In the genomic region with DNA sequence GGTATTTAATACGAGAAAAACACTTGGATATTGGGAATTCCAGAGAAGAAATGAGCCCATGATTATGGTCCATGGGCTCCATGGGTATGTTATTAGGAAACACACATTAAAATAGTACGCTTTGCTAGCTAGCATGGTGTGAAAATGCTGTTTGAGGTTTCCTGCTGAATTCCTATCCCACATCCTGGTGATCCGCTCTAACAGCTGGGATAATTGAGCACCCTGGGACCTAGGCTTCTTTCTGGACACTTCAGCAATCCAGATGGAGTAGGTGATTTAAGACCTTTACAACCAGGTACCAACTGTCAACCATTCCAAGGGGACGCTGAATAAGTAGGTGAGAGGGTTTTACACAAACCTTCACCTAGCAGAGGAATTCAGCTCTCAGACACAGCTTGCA, we compare ENCODE assay signal across 22 mouse cellular contexts.
"Had no signal": no experiment of that assay in that cellular context is flagged by ENCODE, and none has a peak within 500 bp of the region (broad histone marks: within the 10 kb centered on the region; RNA-seq: fewer than 3 reads in every experiment).

No protein-coding gene starts in this region.

- H3K4me3 ChIP-seq: intestine, embryonic 15.5 days; layer of hippocampus, adult 2 months; left cerebral cortex, adult 2 months; midbrain, embryonic 12.5 days; midbrain, embryonic 15.5 days; neural tube, embryonic 13.5 days had no signal

- H3K4me1 ChIP-seq: midbrain, embryonic 15.5 days had no signal

- DNase-seq: kidney, adult 2 months; kidney, postnatal 25 days; layer of hippocampus, adult 9-11 months; layer of hippocampus, postnatal 36 days; liver, postnatal 0 days; lung, embryonic 14.5 days; retina, postnatal 1 day; right cerebral cortex, postnatal 25 days; spleen, adult 18-20 months; thymus, adult 18-20 months; thymus, postnatal 36 days had no signal

- H3K9ac ChIP-seq: intestine, embryonic 15.5 days; liver, embryonic 14.5 days; liver, postnatal 0 days; lung, embryonic 14.5 days; midbrain, embryonic 12.5 days; midbrain, embryonic 15.5 days; neural tube, embryonic 13.5 days had no signal

- H3K9me3 ChIP-seq: intestine, embryonic 15.5 days; midbrain, embryonic 12.5 days; midbrain, embryonic 15.5 days; neural tube, embryonic 13.5 days had no signal

- H3K27ac ChIP-seq: intestine, embryonic 15.5 days; kidney, postnatal 0 days; layer of hippocampus, adult 2 months; left cerebral cortex, adult 2 months; liver, embryonic 14.5 days; macrophage; midbrain, embryonic 12.5 days; midbrain, embryonic 15.5 days; neural tube, embryonic 13.5 days had no signal

- H3K27me3 ChIP-seq: intestine, embryonic 15.5 days; midbrain, embryonic 15.5 days; neural tube, embryonic 13.5 days had no signal

- ATAC-seq: liver, postnatal 0 days; lung, postnatal 0 days; midbrain, embryonic 15.5 days had no signal

- H3K36me3 ChIP-seq: intestine, embryonic 15.5 days; midbrain, embryonic 12.5 days; midbrain, embryonic 15.5 days; neural tube, embryonic 13.5 days had no signal

- H3K4me2 ChIP-seq: intestine, embryonic 15.5 days; liver, embryonic 11.5 days; lung, embryonic 14.5 days; midbrain, embryonic 12.5 days; midbrain, embryonic 15.5 days; neural tube, embryonic 13.5 days had no signal
